Mouse (Mus musculus): ENCODE results near the gene Olfr1321. TPM values are rescaled to one million over a fixed set of nuclear protein-coding genes. Genes with fewer than 3 reads are reported as not detected.

Gene Olfr1321
- polyA plus RNA-seq (2014; fragmentation: Illumina TruSeq; extraction: RNeasy Lipid Tissue Mini Kit (QIAGEN cat#74804); ENCODE audit: low read depth, low replicate concordance) = not detected

GRCm38 (mm10) chrX:49734959-49735358, at the start of gene Olfr1321:
TSS of gene Olfr1321 (minus strand) at chrX:49735059.

Other genes with a start within 250 kb of the Olfr1321 start
- gene Olfr1320, start 62.7 kb downstream of the Olfr1321 start, polyA plus RNA-seq (2014; fragmentation: Illumina TruSeq; extraction: RNeasy Lipid Tissue Mini Kit (QIAGEN cat#74804); ENCODE audit: low read depth, low replicate concordance) = not detected
- gene Igsf1, start 62.7 kb upstream of the Olfr1321 start, polyA plus RNA-seq (2014; fragmentation: Illumina TruSeq; extraction: RNeasy Lipid Tissue Mini Kit (QIAGEN cat#74804); ENCODE audit: low read depth, low replicate concordance) = 0.45 TPM
- gene Olfr1322, start 156.4 kb upstream of the Olfr1321 start, polyA plus RNA-seq (2014; fragmentation: Illumina TruSeq; extraction: RNeasy Lipid Tissue Mini Kit (QIAGEN cat#74804); ENCODE audit: low read depth, low replicate concordance) = not detected